ENCODE assay signal across 10 mouse cellular contexts in the genomic region with DNA sequence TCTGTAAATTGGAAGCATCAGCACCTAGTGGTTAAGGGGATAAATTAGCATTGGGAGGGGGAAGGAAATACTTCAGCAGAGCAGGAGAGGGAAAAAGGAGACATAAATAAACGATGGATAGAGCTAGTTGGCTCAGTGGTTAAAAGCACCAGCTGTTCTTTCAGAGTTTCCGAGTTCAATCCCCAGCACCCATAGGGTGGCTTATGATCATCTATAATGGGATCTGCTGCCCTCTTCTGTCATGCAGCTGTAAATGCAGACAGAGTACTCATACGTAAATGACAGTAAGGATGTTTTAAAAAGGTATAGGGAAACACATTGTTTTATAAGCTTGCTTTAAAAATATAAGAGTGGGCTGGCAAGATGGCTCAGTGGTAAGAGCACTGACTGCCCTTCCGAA. TPM values are rescaled to one million over a fixed set of nuclear protein-coding genes. Genes with fewer than 3 reads are reported as not detected.
A peak's percentile ranks its signal among the peaks of the same experiment; 100 is the strongest.
DNase-seq lines count a peak whose midpoint lies in the region; ATAC-seq and TF ChIP-seq lines count a peak whose summit lies in the region.
"Had no signal": no experiment of that assay in that cellular context is flagged by ENCODE, and none has a peak within 500 bp of the region (broad histone marks: within the 10 kb centered on the region; RNA-seq: fewer than 3 reads in every experiment).

No protein-coding gene starts in this region.

- WGBS in forebrain, postnatal 0 days: 18% methylated on average over 4 of the region's 4 CpGs

- H3K9me3 ChIP-seq in G1E (replicated peaks): no peaks in the 10 kb centered on the region
- no peaks in the 10 kb centered on the region for H3K9me3 ChIP-seq in forebrain, postnatal 0 days (ENCODE audit: low read length)
- H3K9me3 ChIP-seq: neural tube, embryonic 12.5 days had no signal

- H3K36me3 ChIP-seq in G1E (replicated peaks): no peaks in the 10 kb centered on the region
- H3K36me3 ChIP-seq in forebrain, postnatal 0 days (ENCODE audit: insufficient read depth): no peaks in the 10 kb centered on the region
- H3K36me3 ChIP-seq: neural tube, embryonic 12.5 days had no signal

- DNase-seq in heart, adult 8-10 months (ENCODE audit: low spot score): peak; percentile 49
- no peak for DNase-seq in heart, postnatal 25 days (ENCODE audit: low spot score)
- DNase-seq in 416B (ENCODE audit: low read depth): peak; percentile 64
- no peak for DNase-seq in G1E (ENCODE audit: low spot score)
- peak; percentile 36 for DNase-seq in forebrain, postnatal 0 days
- peak; percentile 24 for DNase-seq in mesoderm, embryonic 11.5 days (ENCODE audit: low read depth, low spot score)
- no peak for DNase-seq in left cerebral cortex, postnatal 36 days (ENCODE audit: low spot score in 2 of 2)
- DNase-seq in urinary bladder, adult 2 months (ENCODE audit: low spot score): no peak

- H3K4me1 ChIP-seq in G1E (ENCODE audit: insufficient read depth, low read depth, low read length): peaks cover 28% of the 10 kb centered on the region
- no peaks in the 10 kb centered on the region for H3K4me1 ChIP-seq in forebrain, postnatal 0 days (ENCODE audit: insufficient read depth)
- H3K4me1 ChIP-seq: neural tube, embryonic 12.5 days had no signal

- H3K9ac ChIP-seq in forebrain, postnatal 0 days: no peak overlapping the region
- H3K9ac ChIP-seq: neural tube, embryonic 12.5 days had no signal

- H3K4me3 ChIP-seq in G1E (ENCODE audit: low read depth, low read length): no peak overlapping the region
- no peak overlapping the region for H3K4me3 ChIP-seq in forebrain, postnatal 0 days (ENCODE audit: low read depth, low read length)
- H3K4me3 ChIP-seq: neural tube, embryonic 12.5 days had no signal

- no peak overlapping the region for H3K27ac ChIP-seq in forebrain, postnatal 0 days (ENCODE audit: low read depth, low read length)
- H3K27ac ChIP-seq: neural tube, embryonic 12.5 days had no signal

- intact Hi-C loops in heart, postnatal 25 days (cut with DNase I): loop anchor here (2.0 to 5.0 kb wide), 3 partner anchors 51 to 175 kb away; partner anchors contain the start of gene Rtn4rl2
- intact Hi-C loops in left cerebral cortex, postnatal 36 days (cut with DNase I): loop anchor here (10.0 kb wide), 1 partner anchor 53 kb away; no protein-coding TSS in a partner anchor

- no peak overlapping the region for H3K4me2 ChIP-seq in forebrain, postnatal 0 days (ENCODE audit: low read depth)
- H3K4me2 ChIP-seq: neural tube, embryonic 12.5 days had no signal

- ATAC-seq in G1E (ENCODE audit: extremely low read depth, insufficient number of reproducible peaks, low FRiP score, poor library complexity, severe bottlenecking): no peak
- peak; percentile 39 for ATAC-seq in forebrain, postnatal 0 days

- H3K27me3 ChIP-seq in G1E (ENCODE audit: insufficient read depth, low read length): peaks cover 25% of the 10 kb centered on the region
- H3K27me3 ChIP-seq in forebrain, postnatal 0 days (ENCODE audit: insufficient read depth, low read length): no peaks in the 10 kb centered on the region
- H3K27me3 ChIP-seq: neural tube, embryonic 12.5 days had no signal

- peak; percentile 46 for TF ChIP-seq CTCF in G1E (IDR thresholded peaks at IDR 0.05; ENCODE audit: low read depth, low read length)
- TF ChIP-seq CTCF in forebrain, postnatal 0 days (IDR thresholded peaks at IDR 0.05; ENCODE audit: low read depth): peak; percentile 60

RNA-seq across cellular contexts. Expression of gene Prg3, which starts 19.7 kb away (rescaled TPM):
- not detected for total RNA-seq in heart, adult 8-10 months (2022)
- total RNA-seq in heart, postnatal 25 days (2021): not detected
- total RNA-seq in G1E (2014; fragmentation: Nextera tagmentation): not detected in 2 replicates
- 88.3 and 92.3 TPM in 2 replicates for total RNA-seq in G1E (2017)
- polyA plus RNA-seq in G1E (2012): 0.42 and 0.70 TPM in 2 replicates
- total RNA-seq in forebrain, postnatal 0 days (2014; rRNA removed): not detected in 2 replicates
- not detected in 2 replicates for polyA plus RNA-seq in forebrain, postnatal 0 days (2015; fragmentation: Nextera tagmentation; extraction: Ambion mirVana)
- not detected for total RNA-seq in left cerebral cortex, postnatal 36 days (2021)
- not detected in 2 replicates for polyA plus RNA-seq in urinary bladder, adult 2 months (2012; rRNA removed)
- polyA plus RNA-seq: large intestine, adult 2 months had no signal

RNA-seq across cellular contexts. Expression of gene Prg2, which starts 27.5 kb away (rescaled TPM):
- not detected for total RNA-seq in heart, adult 8-10 months (2022)
- total RNA-seq in heart, postnatal 25 days (2021): not detected
- total RNA-seq in G1E (2014; fragmentation: Nextera tagmentation) (not detected in 2 replicates), G1E (2017) (0.82 TPM in 1 of 2 replicates, not detected in the other)
- polyA plus RNA-seq in G1E (2012): not detected in 2 replicates
- total RNA-seq in forebrain, postnatal 0 days (2014; rRNA removed): not detected in 2 replicates
- not detected in 2 replicates for polyA plus RNA-seq in forebrain, postnatal 0 days (2015; fragmentation: Nextera tagmentation; extraction: Ambion mirVana)
- not detected for total RNA-seq in left cerebral cortex, postnatal 36 days (2021)
- polyA plus RNA-seq in urinary bladder, adult 2 months (2012; rRNA removed): 0.27 and 0.33 TPM in 2 replicates

RNA-seq across cellular contexts. Expression of gene Ssrp1, which starts 29.3 kb away (rescaled TPM):
- total RNA-seq in heart, adult 8-10 months (2022): 10 to 100 TPM; 35.3 to 42.5 (median 38.4) TPM
- total RNA-seq in heart, postnatal 25 days (2021): 10 to 100 TPM; 35.5 to 40.8 TPM
- total RNA-seq in G1E (2014; fragmentation: Nextera tagmentation) (168 and 190 TPM in 2 replicates), G1E (2017) (304 and 315 TPM in 2 replicates)
- polyA plus RNA-seq in G1E (2012): 54.9 and 111 TPM in 2 replicates
- 131 and 144 TPM in 2 replicates for total RNA-seq in forebrain, postnatal 0 days (2014; rRNA removed)
- 137 and 155 TPM in 2 replicates for polyA plus RNA-seq in forebrain, postnatal 0 days (2015; fragmentation: Nextera tagmentation; extraction: Ambion mirVana)
- 100 to 1,000 TPM in 1 of 2 experiments, 10 to 100 TPM in 1; 94.2 to 109 TPM for total RNA-seq in left cerebral cortex, postnatal 36 days (2021)
- 81.0 and 88.4 TPM in 2 replicates for polyA plus RNA-seq in urinary bladder, adult 2 months (2012; rRNA removed)

RNA-seq across cellular contexts. Expression of gene P2rx3, which starts 29.5 kb away (rescaled TPM):
- under 1 TPM; 0.22 to 0.83 (median 0.62) TPM for total RNA-seq in heart, adult 8-10 months (2022)
- total RNA-seq in heart, postnatal 25 days (2021): under 1 TPM; 0.26 to 0.42 TPM
- total RNA-seq in G1E (2014; fragmentation: Nextera tagmentation) (0.39 and 0.60 TPM in 2 replicates), G1E (2017) (0.05 and 0.06 TPM in 2 replicates)
- not detected in 2 replicates for polyA plus RNA-seq in G1E (2012)
- 1.2 TPM in 1 of 2 replicates, not detected in the other for total RNA-seq in forebrain, postnatal 0 days (2014; rRNA removed)
- 0.35 and 0.41 TPM in 2 replicates for polyA plus RNA-seq in forebrain, postnatal 0 days (2015; fragmentation: Nextera tagmentation; extraction: Ambion mirVana)
- 1 to 10 TPM; 1.6 to 2.3 TPM for total RNA-seq in left cerebral cortex, postnatal 36 days (2021)
- 0.60 and 0.87 TPM in 2 replicates for polyA plus RNA-seq in urinary bladder, adult 2 months (2012; rRNA removed)

RNA-seq across cellular contexts. Expression of gene Tnks1bp1, which starts 40.1 kb away (rescaled TPM):
- 10 to 100 TPM; 40.7 to 60.5 (median 54.9) TPM for total RNA-seq in heart, adult 8-10 months (2022)
- total RNA-seq in heart, postnatal 25 days (2021): 10 to 100 TPM; 63.2 to 65.0 TPM
- total RNA-seq in G1E (2014; fragmentation: Nextera tagmentation): 2.6 and 3.0 TPM in 2 replicates
- total RNA-seq in G1E (2017): 1.7 and 2.8 TPM in 2 replicates
- 5.2 and 5.7 TPM in 2 replicates for polyA plus RNA-seq in G1E (2012)
- 47.9 and 77.0 TPM in 2 replicates for total RNA-seq in forebrain, postnatal 0 days (2014; rRNA removed)
- polyA plus RNA-seq in forebrain, postnatal 0 days (2015; fragmentation: Nextera tagmentation; extraction: Ambion mirVana): 15.7 and 22.8 TPM in 2 replicates
- total RNA-seq in left cerebral cortex, postnatal 36 days (2021): 100 to 1,000 TPM; 109 to 131 TPM
- polyA plus RNA-seq in urinary bladder, adult 2 months (2012; rRNA removed): 53.7 and 71.5 TPM in 2 replicates

Comparison
In these comparisons a context has a peak if more than half of its experiments do, and no peak if none do; other contexts are left out.
1. DNase-seq: peak in heart, adult 8-10 months (single experiment), 416B (single experiment), forebrain, postnatal 0 days (single experiment) and mesoderm, embryonic 11.5 days (single experiment); none in heart, postnatal 25 days (single experiment), G1E (single experiment), left cerebral cortex, postnatal 36 days (0 of 2) and urinary bladder, adult 2 months (single experiment).